Mouse (Mus musculus) brain, embryonic 14.5 days (tissue): Measurements from ENCODE around the gene Tmpo.

Source experiments
- CTCF ChIP-seq: fragments of 200-500 bp; IDR thresholded peaks from 2 replicates; pipeline ENCODE4 v1.5.1; 2012; ENCODE audit warnings: inconsistent platforms, mild to moderate bottlenecking, moderate library complexity, borderline replicate concordance; ENCODE audit not compliant: insufficient read depth, insufficient read length; ENCODE audit errors: extremely low read depth
- POLR2A ChIP-seq: fragments of 200-500 bp; IDR thresholded peaks from 2 replicates; pipeline ENCODE4 v1.6.1; 2012; ENCODE audit warnings: mild to moderate bottlenecking, inconsistent platforms, borderline replicate concordance; ENCODE audit not compliant: poor library complexity, insufficient read depth, insufficient read length, severe bottlenecking; ENCODE audit errors: extremely low read depth

DNA sequence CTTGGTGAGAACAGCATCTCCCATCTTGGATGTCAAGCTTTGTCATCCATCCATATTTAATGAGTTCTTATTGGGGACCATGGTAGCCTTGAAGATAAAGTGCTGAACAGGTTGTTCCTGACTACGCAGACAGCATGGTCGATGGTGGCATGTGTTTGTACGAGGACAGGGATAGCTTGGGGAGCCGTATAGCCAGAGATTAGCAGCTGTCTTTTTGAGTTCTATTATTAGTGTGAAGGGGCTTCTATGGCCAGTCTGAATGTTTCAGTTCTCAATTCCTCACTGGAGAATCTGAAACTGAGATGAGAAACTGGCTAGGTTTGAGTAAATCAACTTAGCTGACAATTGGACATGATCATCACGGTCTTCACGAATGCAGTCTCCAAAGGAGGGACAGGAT lies 24.5 kb upstream of the Tmpo start:
- no peak for TF ChIP-seq POLR2A
- TF ChIP-seq CTCF: no peak
